Mouse (Mus musculus) CH12F3 (cell line): ENCODE data around the gene Klk5.

Experiments used
- in situ Hi-C: fragments of 300-500 bp; cut with MboI; formaldehyde crosslinking; loops from 2 replicates; pipeline ENCODE4 v1.14.3; 2020; ENCODE audit warnings: low sequenced_read_pairs

Klk5 gene

GRCm38 (mm10) chr7:43874868-43875375 lies 33.2 kb downstream of the Klk5 start:
- in situ Hi-C loops = no loop called here

GRCm38 (mm10) chr7:43876444-43876843 lies 34.7 kb downstream of the Klk5 start:
- in situ Hi-C loops = no loop called here

DNA sequence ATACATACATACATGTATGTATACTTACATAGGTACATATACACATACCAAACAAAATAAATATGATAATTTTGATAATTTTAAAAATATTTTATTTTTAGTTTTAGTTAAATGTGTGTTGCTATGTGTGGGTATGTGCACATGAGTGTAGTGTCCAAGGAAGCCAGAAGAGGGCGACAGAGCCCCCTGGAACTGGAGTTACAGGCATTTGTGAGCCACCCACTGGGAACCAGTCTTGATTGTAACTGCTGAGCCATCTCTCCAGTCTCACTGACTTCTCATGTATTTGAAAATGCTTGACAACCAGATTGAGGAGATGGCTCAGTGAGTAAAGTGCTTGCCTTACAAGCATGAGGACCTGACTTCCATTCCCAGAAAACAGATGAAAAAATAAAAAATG lies 36.5 kb downstream of the Klk5 start:
- in situ Hi-C loops = no loop called here

DNA sequence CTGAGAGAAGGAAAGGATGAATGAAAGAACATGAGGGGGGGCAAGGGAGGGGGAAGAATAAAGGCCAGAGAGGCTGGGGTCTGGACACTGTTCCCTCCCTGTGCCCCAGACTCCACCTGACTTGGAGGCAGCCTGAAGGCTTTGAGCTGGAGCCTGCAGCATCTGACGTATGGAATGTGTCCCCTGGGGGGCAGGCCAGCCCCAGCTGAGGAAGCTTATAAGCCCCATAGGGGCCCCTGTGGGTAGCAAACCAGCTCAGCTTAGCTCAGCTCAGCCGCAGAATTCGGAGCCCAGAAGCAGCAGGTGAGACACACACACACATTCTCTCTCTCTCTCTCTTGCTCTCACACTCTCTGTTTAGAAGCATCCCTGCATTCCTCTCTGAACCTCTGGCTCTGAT lies 39.1 kb downstream of the Klk5 start, which contains the start of gene Klk4:
TSS of gene Klk4 (plus strand) at position 249 of the 400 bp plus-strand sequence.
- in situ Hi-C loops = no loop called here

GRCm38 (mm10) chr7:43882346-43882745 lies 40.6 kb downstream of the Klk5 start:
- in situ Hi-C loops = no loop called here

- in situ Hi-C loops = no loop called here
Observed at GRCm38 (mm10) chr7:43882811-43883210, 41.0 kb downstream of the Klk5 start.

DNA sequence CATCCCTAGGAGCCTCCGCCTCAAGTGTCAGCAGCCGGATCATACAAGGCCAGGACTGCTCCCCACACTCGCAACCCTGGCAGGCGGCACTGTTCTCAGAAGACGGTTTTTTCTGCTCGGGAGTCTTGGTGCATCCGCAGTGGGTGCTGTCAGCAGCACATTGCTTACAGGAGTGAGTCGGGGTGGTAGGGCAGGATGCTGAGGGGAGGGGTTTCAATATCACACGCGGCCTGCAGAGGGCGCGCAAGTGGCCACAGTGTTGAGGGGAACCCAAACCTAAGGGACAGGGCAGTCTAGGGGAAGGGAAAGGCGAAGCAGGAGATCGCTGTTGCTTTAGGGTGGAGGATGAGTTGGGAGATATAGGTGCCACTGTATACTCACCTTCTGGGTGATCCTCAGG lies 41.8 kb downstream of the Klk5 start:
- in situ Hi-C loops = no loop called here

DNA sequence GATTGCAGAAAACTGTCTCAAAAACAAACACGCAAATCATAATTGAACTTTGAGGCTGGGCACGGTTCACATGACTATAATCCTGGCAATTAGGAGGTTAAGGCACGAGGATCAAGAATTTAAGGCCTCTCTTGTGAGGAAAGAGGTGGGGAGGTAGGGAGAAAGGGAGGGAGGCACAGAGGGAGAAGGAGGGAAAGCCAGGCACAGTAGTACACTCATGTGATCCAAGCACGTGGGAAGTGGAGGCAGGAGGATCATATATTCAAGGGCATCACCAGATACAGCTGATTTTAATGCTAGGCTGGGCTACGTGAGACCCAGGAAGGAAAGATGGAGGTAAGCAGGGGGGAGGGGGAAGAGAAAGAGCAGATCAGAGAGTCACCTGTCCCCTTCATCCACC lies 49.6 kb downstream of the Klk5 start:
- in situ Hi-C loops = no loop called here

DNA sequence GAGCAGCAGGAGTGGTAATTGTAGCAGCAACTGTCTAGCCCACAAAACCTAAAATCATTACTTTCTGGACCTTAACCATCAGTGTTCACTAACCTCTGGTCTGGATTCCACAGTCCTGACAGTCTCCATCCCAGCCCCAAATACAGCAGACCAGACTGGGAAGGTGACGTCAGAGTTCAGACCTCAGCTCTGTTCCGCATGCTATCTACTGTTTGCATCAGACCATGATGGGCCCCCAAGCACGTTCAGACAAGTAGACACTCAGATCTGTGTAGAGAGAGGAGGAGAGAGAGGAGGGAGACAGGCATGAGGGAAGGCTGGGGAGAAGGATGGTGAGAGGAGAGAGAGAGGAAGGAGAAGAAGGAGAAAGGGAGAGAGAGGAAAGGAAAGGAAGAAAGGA lies 50.0 kb downstream of the Klk5 start:
- in situ Hi-C loops = no loop called here

- in situ Hi-C loops = no loop called here
Observed at GRCm38 (mm10) chr7:43894836-43895235, 53.1 kb downstream of the Klk5 start.
